Mouse (Mus musculus): ENCODE data around the gene Bag6. TPM values are rescaled to one million over a fixed set of nuclear protein-coding genes. Genes with fewer than 3 reads are reported as not detected.

Bag6 gene
- total and polyA plus RNA-seq, 2 experiments from 2014 or later = 37.7 to 188 TPM

GRCm38 (mm10) chr17:35125081-35125480, 9.9 kb upstream of the Bag6 start:
- Histone ChIP-seq H3K36me3 (replicated peaks; ENCODE audit: control insufficient read depth, insufficient read depth, low read length) (peaks cover 17% of the 10 kb centered on the region), H3K27ac (ENCODE audit: low read depth) (no peak overlapping the region), H3K4me1 (ENCODE audit: control insufficient read depth, insufficient read depth) (peaks cover 20% of the 10 kb centered on the region), H3K4me2 (ENCODE audit: low read depth, low read length) (no peak overlapping the region), H3K9ac (replicated peaks; ENCODE audit: low read depth, low read length) (0 out of 2 replicates have a peak overlapping the region, but pooled peaks have one; percentile 76), H3K27me3 (ENCODE audit: control insufficient read depth, insufficient read depth, low read length) (no peaks in the 10 kb centered on the region), H3K4me3 (ENCODE audit: low read depth, low read length) (no peak overlapping the region), H3K9me3 (replicated peaks; ENCODE audit: control insufficient read depth, low read length) (no peaks in the 10 kb centered on the region)
- ATAC-seq (ENCODE audit: insufficient read depth, low read depth) = no peak
- 100% methylated on average over 1 of the region's 1 CpGs for WGBS
- TF ChIP-seq CTCF (IDR thresholded peaks at IDR 0.05; ENCODE audit: low read depth) = no peak
- TF ChIP-seq EP300 (IDR thresholded peaks at IDR 0.05; ENCODE audit: low read depth) = no peak
- DNase-seq (ENCODE audit: low spot score) = no peak

- 23% methylated on average over 6 of the region's 6 CpGs for WGBS
- Histone ChIP-seq H3K27ac (ENCODE audit: low read depth) (peak overlapping the region; percentile 89), H3K9me3 (replicated peaks; ENCODE audit: control insufficient read depth, low read length) (no peaks in the 10 kb centered on the region), H3K4me1 (ENCODE audit: control insufficient read depth, insufficient read depth) (peaks cover 20% of the 10 kb centered on the region), H3K36me3 (replicated peaks; ENCODE audit: control insufficient read depth, insufficient read depth, low read length) (peaks cover 21% of the 10 kb centered on the region), H3K4me3 (ENCODE audit: low read depth, low read length) (peak overlapping the region; percentile 64), H3K4me2 (ENCODE audit: low read depth, low read length) (peak overlapping the region; percentile 68), H3K27me3 (ENCODE audit: control insufficient read depth, insufficient read depth, low read length) (no peaks in the 10 kb centered on the region), H3K9ac (replicated peaks; ENCODE audit: low read depth, low read length) (peak overlapping the region; percentile 76)
- DNase-seq (ENCODE audit: low spot score) = no peak
- no peak for TF ChIP-seq CTCF (IDR thresholded peaks at IDR 0.05; ENCODE audit: low read depth)
- TF ChIP-seq EP300 (IDR thresholded peaks at IDR 0.05; ENCODE audit: low read depth) = no peak
- no peak for ATAC-seq (ENCODE audit: insufficient read depth, low read depth)
These were observed 9.4 kb upstream of the Bag6 start for GRCm38 (mm10) chr17:35125578-35125977.

GRCm38 (mm10) chr17:35126206-35126611, 8.8 kb upstream of the Bag6 start, which contains the start of gene D17H6S53E:
D17H6S53E (plus strand) TSS chr17:35126373.
- Histone ChIP-seq H3K27me3 (ENCODE audit: control insufficient read depth, insufficient read depth, low read length) (no peaks in the 10 kb centered on the region), H3K4me2 (ENCODE audit: low read depth, low read length) (peak within 1 kb of the TSS; percentile 68), H3K36me3 (replicated peaks; ENCODE audit: control insufficient read depth, insufficient read depth, low read length) (peaks cover 21% of the 10 kb centered on the region), H3K9ac (replicated peaks; ENCODE audit: low read depth, low read length) (peak within 1 kb of the TSS; percentile 76), H3K4me1 (ENCODE audit: control insufficient read depth, insufficient read depth) (peaks cover 20% of the 10 kb centered on the region), H3K4me3 (ENCODE audit: low read depth, low read length) (peak within 1 kb of the TSS; percentile 64), H3K9me3 (replicated peaks; ENCODE audit: control insufficient read depth, low read length) (no peaks in the 10 kb centered on the region), H3K27ac (ENCODE audit: low read depth) (peak within 1 kb of the TSS; percentile 89)
- TF ChIP-seq EP300 (IDR thresholded peaks at IDR 0.05; ENCODE audit: low read depth) = no peak
- TF ChIP-seq CTCF (IDR thresholded peaks at IDR 0.05; ENCODE audit: low read depth) = no peak
- DNase-seq (ENCODE audit: low spot score) = peak; percentile 55
- peak; percentile 51 for ATAC-seq (ENCODE audit: insufficient read depth, low read depth)
- under 1% methylated on average over 36 of the region's 36 CpGs for WGBS

GRCm38 (mm10) chr17:35127017-35127416, 8.0 kb upstream of the Bag6 start:
- Histone ChIP-seq H3K9me3 (replicated peaks; ENCODE audit: control insufficient read depth, low read length) (no peaks in the 10 kb centered on the region), H3K36me3 (replicated peaks; ENCODE audit: control insufficient read depth, insufficient read depth, low read length) (peaks cover 21% of the 10 kb centered on the region), H3K4me3 (ENCODE audit: low read depth, low read length) (peak overlapping the region; percentile 64), H3K9ac (replicated peaks; ENCODE audit: low read depth, low read length) (peak overlapping the region; percentile 76), H3K4me1 (ENCODE audit: control insufficient read depth, insufficient read depth) (peaks cover 20% of the 10 kb centered on the region), H3K27ac (ENCODE audit: low read depth) (peak overlapping the region; percentile 89), H3K27me3 (ENCODE audit: control insufficient read depth, insufficient read depth, low read length) (no peaks in the 10 kb centered on the region), H3K4me2 (ENCODE audit: low read depth, low read length) (peak overlapping the region; percentile 68)
- no peak for TF ChIP-seq EP300 (IDR thresholded peaks at IDR 0.05; ENCODE audit: low read depth)
- no peak for TF ChIP-seq CTCF (IDR thresholded peaks at IDR 0.05; ENCODE audit: low read depth)
- DNase-seq (ENCODE audit: low spot score) = no peak
- no peak for ATAC-seq (ENCODE audit: insufficient read depth, low read depth)
- WGBS = 58% methylated on average over 13 of the region's 13 CpGs

GRCm38 (mm10) chr17:35128996-35129395, 6.0 kb upstream of the Bag6 start:
- no peak for ATAC-seq (ENCODE audit: insufficient read depth, low read depth)
- no peak overlapping the region for H3K9ac ChIP-seq (replicated peaks; ENCODE audit: low read depth, low read length)
- WGBS = 53% methylated on average over 11 of the region's 11 CpGs

GRCm38 (mm10) chr17:35131038-35131437, 3.9 kb upstream of the Bag6 start:
- Histone ChIP-seq H3K27me3 (ENCODE audit: control insufficient read depth, insufficient read depth, low read length) (no peaks in the 10 kb centered on the region), H3K9me3 (replicated peaks; ENCODE audit: control insufficient read depth, low read length) (no peaks in the 10 kb centered on the region), H3K4me3 (ENCODE audit: low read depth, low read length) (no peak overlapping the region), H3K4me1 (ENCODE audit: control insufficient read depth, insufficient read depth) (peaks cover 10% of the 10 kb centered on the region), H3K4me2 (ENCODE audit: low read depth, low read length) (no peak overlapping the region), H3K27ac (ENCODE audit: low read depth) (no peak overlapping the region), H3K9ac (replicated peaks; ENCODE audit: low read depth, low read length) (no peak overlapping the region), H3K36me3 (replicated peaks; ENCODE audit: control insufficient read depth, insufficient read depth, low read length) (0 out of 2 replicates have a peak, but pooled peaks cover 13% of the 10 kb centered on the region)
- WGBS = 88% methylated on average over 8 of the region's 8 CpGs
- no peak for DNase-seq (ENCODE audit: low spot score)
- ATAC-seq (ENCODE audit: insufficient read depth, low read depth) = no peak
- TF ChIP-seq CTCF (IDR thresholded peaks at IDR 0.05; ENCODE audit: low read depth) (no peak), EP300 (IDR thresholded peaks at IDR 0.05; ENCODE audit: low read depth) (no peak)

More at GRCm38 (mm10) chr17:35128996-35129395, 6.0 kb upstream of the Bag6 start:
- DNase-seq (ENCODE audit: low spot score) = no peak
- H3K4me3 ChIP-seq (ENCODE audit: low read depth, low read length) = no peak overlapping the region
- no peak for TF ChIP-seq CTCF (IDR thresholded peaks at IDR 0.05; ENCODE audit: low read depth)
- no peak for TF ChIP-seq EP300 (IDR thresholded peaks at IDR 0.05; ENCODE audit: low read depth)
- no peaks in the 10 kb centered on the region for H3K27me3 ChIP-seq (ENCODE audit: control insufficient read depth, insufficient read depth, low read length)
- no peak overlapping the region for H3K27ac ChIP-seq (ENCODE audit: low read depth)
- no peak overlapping the region for H3K4me2 ChIP-seq (ENCODE audit: low read depth, low read length)
- peaks cover 16% of the 10 kb centered on the region for H3K4me1 ChIP-seq (ENCODE audit: control insufficient read depth, insufficient read depth)
- peaks cover 17% of the 10 kb centered on the region for H3K36me3 ChIP-seq (replicated peaks; ENCODE audit: control insufficient read depth, insufficient read depth, low read length)
- H3K9me3 ChIP-seq (replicated peaks; ENCODE audit: control insufficient read depth, low read length) = no peaks in the 10 kb centered on the region
